Mouse (Mus musculus) mesoderm, embryonic 11.5 days (tissue): ENCODE measurements around the gene Stk4.
"Not testable (repeated sequence)": the region's sequence is repeated elsewhere in the genome, so short reads cannot be mapped to it uniquely, and the experiment has no call there.

ENCODE experiments used
- DNase-seq: peaks from one replicate; pipeline ENCODE4 v3.0.0-alpha.2; 2012; ENCODE audit warnings: low read depth, low spot score

The Stk4 gene

GRCm38 (mm10) chr2:164070142-164070764 lies at the start of gene Stk4:
Stk4 (plus strand) TSS chr2:164070322.
- DNase-seq = peak; percentile 39

- DNase-seq = no peak
These were observed 48.0 kb upstream of the Stk4 start for GRCm38 (mm10) chr2:164022104-164022503.

DNA sequence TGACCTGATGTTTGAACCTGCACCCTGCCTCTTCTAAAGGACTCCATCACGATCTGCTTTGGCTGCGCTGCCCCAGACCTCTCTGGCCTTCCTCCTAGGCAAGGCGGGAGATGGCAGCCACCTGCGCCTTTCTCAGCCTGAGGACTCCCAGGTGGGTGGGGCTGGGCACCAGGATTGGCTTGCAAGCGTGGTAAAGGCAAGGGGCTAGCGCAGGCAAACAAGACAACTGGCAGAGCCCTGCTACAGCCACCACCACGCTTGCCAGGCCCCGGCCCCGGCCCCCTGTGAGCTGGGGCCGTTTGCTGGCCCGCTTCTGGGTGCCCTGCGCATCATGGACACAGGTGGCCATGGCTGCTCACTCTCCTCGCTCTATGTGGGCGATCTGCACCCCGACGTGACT lies 45.0 kb upstream of the Stk4 start, which contains the start of gene Pabpc1l:
Gene Pabpc1l (plus strand): TSS at position 301 of the 400 bp plus-strand sequence.
- DNase-seq = no peak

GRCm38 (mm10) chr2:164031147-164031546 lies 39.0 kb upstream of the Stk4 start:
- no peak for DNase-seq

- no peak for DNase-seq
These were observed 37.1 kb upstream of the Stk4 start for GRCm38 (mm10) chr2:164032973-164033372.

GRCm38 (mm10) chr2:164036520-164037019 lies 33.6 kb upstream of the Stk4 start:
- peak; percentile 43 for DNase-seq

DNA sequence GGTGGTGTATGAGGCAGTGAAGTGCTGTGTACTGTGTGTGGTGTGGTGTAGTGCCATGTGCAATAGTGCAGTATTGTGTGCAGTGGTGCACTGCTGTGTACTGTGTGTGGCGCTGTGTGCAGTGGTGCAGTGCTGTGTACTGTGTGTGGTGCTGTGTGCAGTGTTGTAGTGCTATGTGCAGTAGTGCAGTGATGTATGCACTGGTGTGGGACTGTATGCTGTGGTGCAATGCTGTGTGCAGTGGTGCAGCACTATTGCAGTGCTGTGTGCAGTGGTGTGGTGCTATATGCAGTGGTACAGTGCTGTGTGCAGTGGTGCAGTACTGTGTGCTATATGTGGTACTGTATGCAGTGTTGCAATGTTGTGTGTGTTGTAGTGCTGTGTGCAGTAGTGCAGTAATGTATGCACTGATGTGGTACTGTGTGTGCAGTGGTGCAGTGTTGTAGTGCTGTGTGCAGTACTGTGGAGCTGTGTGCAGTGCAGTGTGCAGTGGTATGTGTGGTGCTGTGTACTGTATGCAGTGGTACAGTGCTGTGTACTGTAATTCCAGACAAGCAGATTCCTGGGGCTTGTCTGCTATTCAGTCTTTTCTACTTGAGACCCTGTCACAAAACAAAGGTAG lies 31.6 kb upstream of the Stk4 start:
- no peak for DNase-seq

DNA sequence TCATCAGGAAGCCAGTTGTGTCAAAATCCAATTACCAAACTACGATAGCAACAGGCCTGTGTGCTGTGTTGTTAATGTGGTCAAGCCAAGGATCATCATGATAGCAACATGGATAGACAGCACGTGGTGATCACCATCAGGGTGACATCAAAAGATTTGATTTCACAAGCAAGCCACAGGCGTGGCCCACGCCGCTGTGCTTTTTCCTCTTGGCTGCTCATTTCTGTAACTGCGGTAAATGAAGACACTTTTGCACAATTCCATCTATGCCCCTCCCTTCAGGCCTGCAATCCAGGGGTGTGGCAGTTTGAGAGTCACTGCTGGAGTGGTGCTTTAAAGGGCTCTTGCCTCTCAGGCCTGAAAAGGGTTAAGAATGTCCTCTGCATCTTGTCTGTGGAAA lies 29.2 kb upstream of the Stk4 start:
- no peak for DNase-seq

GRCm38 (mm10) chr2:164041523-164041922 lies 28.6 kb upstream of the Stk4 start:
- no peak for DNase-seq

- DNase-seq = peak; percentile 6
These were observed 22.9 kb upstream of the Stk4 start for GRCm38 (mm10) chr2:164047197-164047690.

DNA sequence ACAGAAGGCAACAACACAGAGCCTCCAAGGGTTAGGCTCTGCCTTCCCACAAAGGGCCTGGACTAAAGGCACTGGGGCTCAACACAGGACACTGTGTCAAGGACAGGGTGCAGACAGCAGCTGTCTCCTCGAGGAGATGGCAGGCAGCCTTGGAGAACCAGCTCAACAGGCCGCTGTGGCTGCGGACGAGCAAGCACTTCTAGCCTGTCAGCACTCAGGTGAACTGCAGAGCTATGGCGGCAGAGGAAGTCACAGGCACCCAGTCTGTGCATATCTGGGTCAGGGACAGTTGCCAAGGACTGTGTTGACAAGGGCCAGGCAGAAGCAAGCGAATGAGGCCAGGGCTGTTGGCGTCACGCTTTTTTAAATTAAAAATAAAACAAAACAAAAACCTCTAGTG lies 16.4 kb upstream of the Stk4 start:
- DNase-seq = no peak

DNA sequence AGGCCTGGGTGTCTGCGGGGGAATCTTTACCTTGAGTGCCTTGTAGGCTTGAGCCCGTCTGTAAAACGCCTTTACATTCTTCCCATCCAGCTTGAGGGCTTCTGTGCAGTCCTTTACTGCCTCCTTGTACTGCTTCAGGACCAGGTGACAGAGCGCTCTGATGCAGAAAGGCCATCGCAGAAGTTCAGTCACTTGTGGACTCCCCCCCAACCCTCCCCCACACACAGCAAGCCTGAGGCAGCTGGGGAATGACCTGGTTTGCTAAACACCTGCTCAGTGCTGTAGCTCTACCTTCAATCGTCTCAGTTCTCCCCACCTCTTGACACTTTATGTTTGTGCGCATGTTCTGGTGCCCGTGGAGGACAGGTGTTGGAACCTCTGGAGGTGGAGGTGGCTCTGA lies 15.5 kb upstream of the Stk4 start:
- no peak for DNase-seq

DNA sequence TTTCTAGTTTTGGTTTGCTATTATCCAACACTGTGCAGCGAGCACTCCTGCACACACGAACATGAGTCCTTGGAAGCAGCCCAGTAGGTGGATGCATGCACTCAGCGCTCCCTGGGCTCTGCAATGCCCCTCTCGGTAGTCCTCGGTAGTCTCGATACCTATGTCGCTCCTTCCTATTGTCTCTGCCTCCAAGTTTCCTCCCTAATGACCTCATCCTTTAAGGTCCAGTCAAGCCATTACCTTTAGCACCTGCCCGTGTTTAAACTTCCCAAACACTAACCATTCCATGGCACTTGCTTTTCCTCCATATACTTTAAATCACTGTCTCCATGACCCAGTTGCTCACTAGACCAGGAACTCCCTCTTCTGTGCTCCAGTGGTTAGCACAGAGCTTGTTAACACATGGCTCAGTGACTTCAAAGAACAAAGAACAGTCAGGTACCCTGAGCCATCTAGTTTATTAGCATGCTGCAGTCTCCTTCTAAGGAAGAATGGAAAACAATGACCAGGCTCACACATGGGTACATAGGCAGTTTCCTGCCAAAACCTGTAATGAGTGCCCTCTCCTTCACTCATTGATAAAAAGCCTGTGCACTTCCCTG lies 10.4 kb upstream of the Stk4 start:
- no peak for DNase-seq

DNA sequence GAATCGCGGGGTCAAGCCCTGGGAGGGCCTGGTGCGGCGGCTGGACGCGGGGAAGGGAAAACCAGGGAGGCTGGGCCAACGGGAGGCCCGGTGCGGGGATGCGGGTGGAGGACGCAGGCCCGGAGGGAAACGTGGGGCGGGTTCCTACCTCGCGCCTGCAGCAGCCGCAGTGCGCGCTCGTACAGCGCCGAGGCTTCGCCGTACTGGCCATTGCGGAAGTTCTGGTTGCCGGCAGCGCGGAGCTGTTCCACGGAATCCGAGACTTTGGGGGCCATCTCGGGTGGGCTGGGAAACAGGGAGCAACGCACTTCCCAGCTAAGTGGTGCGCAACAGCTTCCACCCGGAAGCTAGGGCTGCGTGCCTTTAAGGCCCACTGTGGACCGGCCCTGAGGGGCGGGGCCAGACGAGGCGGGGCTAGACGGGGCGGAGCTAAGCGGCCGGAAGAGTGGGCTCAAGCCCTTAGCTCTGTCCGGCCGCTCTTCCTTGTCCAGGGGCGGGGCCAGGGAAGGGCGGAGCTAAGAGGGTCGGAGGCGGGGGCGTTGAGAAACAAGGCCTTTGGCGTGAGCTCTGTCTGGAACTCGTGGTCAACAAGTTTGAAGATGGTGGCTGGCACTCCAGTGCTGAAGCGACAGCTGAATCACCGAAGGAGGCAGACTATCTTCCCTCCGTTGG lies 779 bp downstream of the Stk4 start, which contains the start of gene Tomm34:
Gene Tomm34 (minus strand): TSS at position 405 of the 672 bp plus-strand sequence.
- DNase-seq = peak; percentile 95

GRCm38 (mm10) chr2:164071437-164071820 lies 1.3 kb downstream of the Stk4 start:
- not testable (repeated sequence) for DNase-seq

DNA sequence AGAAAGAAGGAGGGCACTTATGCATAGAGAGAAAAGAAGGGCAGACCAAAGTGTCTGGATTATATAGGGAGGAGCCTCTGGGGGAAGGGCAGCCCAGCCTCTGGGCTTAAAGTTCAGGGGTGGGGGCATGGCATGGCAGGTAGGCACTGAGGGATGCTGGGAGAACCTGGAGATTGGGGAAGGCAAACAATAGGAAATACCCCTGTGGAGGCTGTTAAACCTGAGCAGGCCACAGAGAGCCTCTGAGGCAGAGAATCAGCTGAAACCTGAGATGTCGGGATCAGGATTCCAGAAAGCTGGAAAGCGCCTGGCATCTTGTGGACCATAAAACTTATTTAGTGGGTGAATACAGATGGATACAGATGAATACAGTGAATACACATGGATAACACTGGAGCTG lies 2.0 kb downstream of the Stk4 start:
- DNase-seq = no peak

GRCm38 (mm10) chr2:164073120-164073519 lies 3.0 kb downstream of the Stk4 start:
- DNase-seq = no peak

- peak; percentile 97 for DNase-seq
These were observed 3.9 kb downstream of the Stk4 start for GRCm38 (mm10) chr2:164073918-164074578.

DNA sequence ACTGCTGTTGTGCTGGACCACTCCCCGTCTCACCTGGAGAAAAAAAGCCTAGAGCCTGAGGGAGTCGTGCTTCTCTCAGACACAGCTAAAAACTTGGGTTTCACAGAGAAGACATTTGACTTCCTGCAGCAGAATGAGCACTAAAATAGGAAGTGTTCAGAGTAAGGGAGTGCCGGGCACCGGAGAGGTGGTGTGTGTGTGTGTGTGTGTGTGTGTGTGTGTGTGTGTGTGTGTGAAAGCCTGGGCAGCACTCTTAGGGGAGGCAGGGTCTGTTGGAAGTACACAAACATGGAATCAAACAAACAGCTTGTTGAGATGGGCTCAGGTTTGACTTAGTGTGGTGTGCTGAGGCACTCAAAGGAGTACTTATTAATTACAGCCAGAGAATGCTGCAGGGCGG lies 5.0 kb downstream of the Stk4 start:
- DNase-seq = no peak

DNA sequence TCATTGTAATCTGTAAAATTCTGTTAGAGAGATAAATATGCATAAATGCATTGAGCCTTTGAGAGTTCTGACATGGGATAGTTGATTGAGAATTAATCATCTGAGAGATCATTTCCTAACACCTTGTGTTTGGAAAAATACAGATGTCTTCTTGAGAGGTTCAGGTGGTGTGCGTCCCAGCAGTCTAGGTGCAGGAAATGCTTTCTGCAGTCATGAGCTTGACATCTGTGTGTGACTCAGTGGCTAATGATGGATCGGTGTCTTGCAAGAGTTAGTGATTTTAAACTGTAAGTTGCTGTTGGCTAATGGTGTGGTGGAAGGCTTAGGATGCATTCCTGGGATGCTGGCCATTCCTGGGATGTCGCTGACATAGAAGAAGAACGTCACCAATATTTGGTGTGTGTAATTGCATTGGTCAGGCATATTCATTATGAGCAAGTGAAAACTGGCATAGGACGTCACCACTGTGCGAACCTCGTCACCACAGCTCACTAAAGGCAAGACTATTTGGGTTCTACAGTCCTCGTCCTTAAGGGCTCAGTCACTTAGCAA lies 6.8 kb downstream of the Stk4 start:
- DNase-seq = no peak

DNA sequence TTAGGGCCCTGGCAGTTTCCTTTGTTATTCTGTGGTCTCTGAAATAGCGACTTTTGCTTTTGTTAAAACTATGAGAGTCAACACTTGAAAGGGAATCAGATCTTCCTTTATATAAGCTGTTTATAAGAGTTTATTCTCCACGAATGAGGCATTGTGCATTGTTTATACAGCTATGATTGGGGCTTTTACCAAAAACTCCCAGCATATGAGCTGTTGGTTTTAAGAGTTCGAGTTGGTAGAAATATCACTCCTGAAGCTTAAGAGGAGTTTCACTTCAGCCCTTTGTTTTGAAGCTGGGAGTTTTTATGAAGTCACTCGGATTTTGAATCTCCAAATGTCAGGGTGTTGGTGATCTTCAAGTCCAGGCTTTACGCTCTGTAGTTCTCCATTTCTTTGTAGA lies 7.8 kb downstream of the Stk4 start:
- no peak for DNase-seq
